Mouse (Mus musculus) forebrain, embryonic 12.5 days (tissue): ENCODE results near the gene Hamp2. TPM values are rescaled to one million over a fixed set of nuclear protein-coding genes. Genes with fewer than 3 reads are reported as not detected.
"Not testable (repeated sequence)": the region's sequence is repeated elsewhere in the genome, so short reads cannot be mapped to it uniquely, and the experiment has no call there.

Experiments used
- ATAC-seq: fragments of 200-750 bp; cut with Nextera tagmentation; 2 replicates; pipeline ENCODE4 v1.8.0; 2017; ENCODE audit warnings: moderate TSS enrichment; ENCODE audit not compliant: low FRiP score
- H3K27ac ChIP-seq: fragments of 300-500 bp; sonication (generic); 2 replicates; pipeline ENCODE4 v1.5.1; 2016; ENCODE audit warnings: mild to moderate bottlenecking
- H3K27me3 ChIP-seq: fragments of 300-500 bp; sonication (generic); 2 replicates; pipeline ENCODE4 v1.6.1; 2016; ENCODE audit warnings: mild to moderate bottlenecking
- H3K36me3 ChIP-seq: fragments of 300-500 bp; sonication (generic); replicated peaks from 2 replicates; pipeline ENCODE4 v1.6.1; 2016; ENCODE audit warnings: mild to moderate bottlenecking
- H3K4me1 ChIP-seq: fragments of 300-500 bp; sonication (generic); 2 replicates; pipeline ENCODE4 v1.6.1; 2016
- H3K4me2 ChIP-seq: fragments of 300-500 bp; sonication (generic); 2 replicates; pipeline ENCODE4 v1.6.1; 2016; ENCODE audit warnings: mild to moderate bottlenecking, moderate library complexity
- H3K4me3 ChIP-seq: fragments of 300-500 bp; sonication (generic); replicated peaks from 2 replicates; pipeline ENCODE4 v1.5.1; 2016; ENCODE audit warnings: mild to moderate bottlenecking
- H3K9ac ChIP-seq: fragments of 300-500 bp; sonication (generic); 2 replicates; pipeline ENCODE4 v1.6.1; 2016; ENCODE audit warnings: mild to moderate bottlenecking
- H3K9me3 ChIP-seq: fragments of 300-500 bp; sonication (generic); 2 replicates; pipeline ENCODE4 v1.6.1; 2016
- WGBS: fragments of 180-500 bp; shearing (Covaris S2); methylation state at CpG from one replicate; pipeline ENCODE4 v1.1.7; 2016; 5-methylcytosine and 5-hydroxymethylcytosine counted together
- polyA plus RNA-seq: library from polyadenylated mRNA; unstranded; fragments of >200 nt; fragmentation: Nextera tagmentation; extraction: Ambion mirVana; gene quantifications from 2 replicates; pipeline ENCODE4 v1.2.1, GENCODE M21; 2016

Hamp2 gene
- not detected in 2 replicates for polyA plus RNA-seq

GRCm38 (mm10) chr7:30924581-30924980 is at the start of gene Hamp2:
Hamp2 (minus strand) TSS chr7:30924681.
- not testable (repeated sequence) for H3K27me3 ChIP-seq, H3K4me3 ChIP-seq, H3K9ac ChIP-seq, H3K4me2 ChIP-seq, ATAC-seq, H3K27ac ChIP-seq, H3K4me1 ChIP-seq, H3K9me3 ChIP-seq, H3K36me3 ChIP-seq
- 83% methylated on average over 2 of the region's 2 CpGs for WGBS

- Histone ChIP-seq H3K9ac (peak within 1 kb of the TSS; percentile 61), H3K4me1 (peaks cover 12% of the 10 kb centered on the region), H3K4me2 (peak within 1 kb of the TSS; percentile 78), H3K36me3 (no peaks in the 10 kb centered on the region; the same call in 1 of the 2 replicates), H3K27ac (no peak within 1 kb of the TSS), H3K27me3 (peaks cover 22% of the 10 kb centered on the region), H3K4me3 (peak within 1 kb of the TSS; percentile 45), H3K9me3 (no peaks in the 10 kb centered on the region)
- WGBS, result under 1% methylated on average over 37 of the region's 37 CpGs
- ATAC-seq, result peak; percentile 87
Measured at GRCm38 (mm10) chr7:30973501-30974289, 49.2 kb upstream of the Hamp2 start, which contains the start of gene Fam187b. Fam187b (plus strand) TSS chr7:30973790.

GRCm38 (mm10) chr7:30973251-30973500 is 48.7 kb upstream of the Hamp2 start, which contains the start of gene Lsr:
Lsr (minus strand) TSS chr7:30973464.
- Histone ChIP-seq H3K27me3 (peaks cover 22% of the 10 kb centered on the region), H3K9me3 (no peaks in the 10 kb centered on the region), H3K36me3 (no peaks in the 10 kb centered on the region; the same call in 1 of the 2 replicates), H3K4me1 (peaks cover 12% of the 10 kb centered on the region), H3K27ac (no peak within 1 kb of the TSS), H3K4me2 (peak within 1 kb of the TSS; percentile 78), H3K9ac (peak within 1 kb of the TSS; percentile 61), H3K4me3 (peak within 1 kb of the TSS; percentile 45)
- ATAC-seq, result peak; percentile 71
- WGBS, result under 1% methylated on average over 19 of the region's 19 CpGs

GRCm38 (mm10) chr7:30972426-30973250 is 48.2 kb upstream of the Hamp2 start:
- peaks cover 22% of the 10 kb centered on the region for H3K27me3 ChIP-seq
- H3K27ac ChIP-seq, result no peak overlapping the region
- H3K36me3 ChIP-seq, result no peaks in the 10 kb centered on the region; the same call in 1 of the 2 replicates
- peak overlapping the region; percentile 45 for H3K4me3 ChIP-seq
- H3K4me2 ChIP-seq, result peak overlapping the region; percentile 78
- H3K4me1 ChIP-seq, result peaks cover 12% of the 10 kb centered on the region
- peak overlapping the region; percentile 61 for H3K9ac ChIP-seq
- 2% methylated on average over 41 of the region's 41 CpGs for WGBS
- peak; percentile 66 for ATAC-seq
- H3K9me3 ChIP-seq, result no peaks in the 10 kb centered on the region

- Histone ChIP-seq H3K27ac (no peak overlapping the region), H3K4me1 (peaks cover 12% of the 10 kb centered on the region), H3K9ac (no peak overlapping the region), H3K4me3 (peak overlapping the region; percentile 45), H3K9me3 (no peaks in the 10 kb centered on the region), H3K36me3 (no peaks in the 10 kb centered on the region; the same call in 1 of the 2 replicates), H3K27me3 (peaks cover 22% of the 10 kb centered on the region), H3K4me2 (peak overlapping the region; percentile 78; the same call in 1 of the 2 replicates)
- ATAC-seq, result no peak
- WGBS, result 90% methylated on average over 15 of the region's 15 CpGs
Measured at GRCm38 (mm10) chr7:30971901-30972300, 47.4 kb upstream of the Hamp2 start.

- no peaks in the 10 kb centered on the region for H3K9me3 ChIP-seq
- H3K4me3 ChIP-seq, result no peak overlapping the region
- 79% methylated on average over 4 of the region's 4 CpGs for WGBS
- H3K9ac ChIP-seq, result no peak overlapping the region
- H3K27ac ChIP-seq, result no peak overlapping the region
- no peaks in the 10 kb centered on the region; the same call in 1 of the 2 replicates for H3K36me3 ChIP-seq
- ATAC-seq, result no peak
- H3K4me2 ChIP-seq, result no peak overlapping the region
- peaks cover 12% of the 10 kb centered on the region for H3K4me1 ChIP-seq
- peaks cover 22% of the 10 kb centered on the region for H3K27me3 ChIP-seq
Measured at GRCm38 (mm10) chr7:30969174-30969573, 44.7 kb upstream of the Hamp2 start.

GRCm38 (mm10) chr7:30968611-30969010 is 44.1 kb upstream of the Hamp2 start:
- Histone ChIP-seq H3K4me3 (no peak overlapping the region), H3K9ac (no peak overlapping the region), H3K4me2 (no peak overlapping the region), H3K4me1 (peaks cover 9% of the 10 kb centered on the region), H3K27me3 (peaks cover 21% of the 10 kb centered on the region), H3K9me3 (no peaks in the 10 kb centered on the region), H3K27ac (no peak overlapping the region), H3K36me3 (no peaks in the 10 kb centered on the region; the same call in 1 of the 2 replicates)
- ATAC-seq, result no peak
- WGBS, result 90% methylated on average over 8 of the region's 8 CpGs

- WGBS, result 75% methylated on average over 3 of the region's 3 CpGs
Measured at GRCm38 (mm10) chr7:30966657-30967056, 42.2 kb upstream of the Hamp2 start.

GRCm38 (mm10) chr7:30965677-30966076 is 41.2 kb upstream of the Hamp2 start:
- Histone ChIP-seq H3K4me3 (no peak overlapping the region), H3K9ac (no peak overlapping the region), H3K27ac (no peak overlapping the region), H3K4me1 (no peaks in the 10 kb centered on the region), H3K9me3 (no peaks in the 10 kb centered on the region), H3K4me2 (no peak overlapping the region), H3K27me3 (no peaks in the 10 kb centered on the region), H3K36me3 (peaks cover 2% of the 10 kb centered on the region; the same call in 1 of the 2 replicates)
- ATAC-seq, result no peak
- WGBS, result 77% methylated on average over 14 of the region's 14 CpGs

More at GRCm38 (mm10) chr7:30966657-30967056, 42.2 kb upstream of the Hamp2 start:
- H3K4me2 ChIP-seq, result no peak overlapping the region
- H3K4me1 ChIP-seq, result no peaks in the 10 kb centered on the region
- H3K27me3 ChIP-seq, result 0 out of 2 replicates have a peak, but pooled peaks cover 1% of the 10 kb centered on the region
- H3K9me3 ChIP-seq, result no peaks in the 10 kb centered on the region
- ATAC-seq, result no peak
- peaks cover 2% of the 10 kb centered on the region; the same call in 1 of the 2 replicates for H3K36me3 ChIP-seq
- no peak overlapping the region for H3K4me3 ChIP-seq
- no peak overlapping the region for H3K9ac ChIP-seq
- no peak overlapping the region for H3K27ac ChIP-seq

GRCm38 (mm10) chr7:30964366-30964765 is 39.9 kb upstream of the Hamp2 start:
- Histone ChIP-seq H3K36me3 (peaks cover 2% of the 10 kb centered on the region; the same call in 1 of the 2 replicates), H3K9ac (no peak overlapping the region), H3K27ac (no peak overlapping the region), H3K4me1 (no peaks in the 10 kb centered on the region), H3K9me3 (no peaks in the 10 kb centered on the region), H3K4me2 (no peak overlapping the region), H3K27me3 (no peaks in the 10 kb centered on the region), H3K4me3 (no peak overlapping the region)
- ATAC-seq, result no peak
- WGBS, result 89% methylated on average over 7 of the region's 7 CpGs

- Histone ChIP-seq H3K4me3 (no peak overlapping the region), H3K4me2 (no peak overlapping the region), H3K27me3 (no peaks in the 10 kb centered on the region), H3K27ac (no peak overlapping the region), H3K36me3 (peaks cover 12% of the 10 kb centered on the region; the same call in 1 of the 2 replicates), H3K9ac (no peak overlapping the region), H3K4me1 (peaks cover 7% of the 10 kb centered on the region), H3K9me3 (no peaks in the 10 kb centered on the region)
- no peak for ATAC-seq
- WGBS, result 90% methylated on average over 5 of the region's 5 CpGs
Measured at GRCm38 (mm10) chr7:30962862-30963261, 38.4 kb upstream of the Hamp2 start.

- H3K27ac ChIP-seq, result no peak overlapping the region
- H3K4me2 ChIP-seq, result no peak overlapping the region
- no peak overlapping the region for H3K4me3 ChIP-seq
- peaks cover 15% of the 10 kb centered on the region for H3K36me3 ChIP-seq
- no peak overlapping the region for H3K9ac ChIP-seq
- H3K4me1 ChIP-seq, result peaks cover 20% of the 10 kb centered on the region
- no peaks in the 10 kb centered on the region for H3K27me3 ChIP-seq
- H3K9me3 ChIP-seq, result no peaks in the 10 kb centered on the region
- ATAC-seq, result no peak
- 87% methylated on average over 6 of the region's 6 CpGs for WGBS
Measured at GRCm38 (mm10) chr7:30959786-30960349, 35.4 kb upstream of the Hamp2 start.
